Mouse (Mus musculus): ENCODE measurements around the gene Cers1. TPM values are rescaled to one million over a fixed set of nuclear protein-coding genes. Genes with fewer than 3 reads are reported as not detected.

Cers1 gene
- polyA plus RNA-seq, 1 experiment = 0.61 TPM

- no peaks in the 10 kb centered on the region for H3K36me3 ChIP-seq (ENCODE audit: control insufficient read depth, insufficient read depth, low read length)
- peaks cover 21% of the 10 kb centered on the region for H3K4me1 ChIP-seq (ENCODE audit: control insufficient read depth, insufficient read depth, insufficient read length)
- no peak overlapping the region for H3K4me3 ChIP-seq (ENCODE audit: extremely low read depth, insufficient read depth, insufficient read length)
- 84% methylated on average over 6 of the region's 6 CpGs for WGBS
- DNase-seq (ENCODE audit: low read depth in 1 of 2, low spot score in 2 of 2) = no peak
- no peak overlapping the region for H3K27ac ChIP-seq (ENCODE audit: insufficient read depth, low read length)
- TF ChIP-seq POLR2A (IDR thresholded peaks at IDR 0.05; ENCODE audit: low read depth, low read length) (no peak), CTCF (IDR thresholded peaks at IDR 0.05; ENCODE audit: extremely low read depth, insufficient read depth, insufficient read length, insufficient replicate concordance) (no peak)
- peaks cover 24% of the 10 kb centered on the region for H3K27me3 ChIP-seq (ENCODE audit: control insufficient read depth, insufficient read depth, low read length)
Observed at GRCm38 (mm10) chr8:70371951-70372350, 56.4 kb downstream of the Cers1 start.

- Histone ChIP-seq H3K4me3 (ENCODE audit: extremely low read depth, insufficient read depth, insufficient read length) (peak within 1 kb of the TSS; percentile 47; the same call in 1 of the 2 replicates), H3K36me3 (ENCODE audit: control insufficient read depth, insufficient read depth, low read length) (no peaks in the 10 kb centered on the region), H3K4me1 (ENCODE audit: control insufficient read depth, insufficient read depth, insufficient read length) (peaks cover 21% of the 10 kb centered on the region), H3K27me3 (ENCODE audit: control insufficient read depth, insufficient read depth, low read length) (peaks cover 24% of the 10 kb centered on the region), H3K27ac (ENCODE audit: insufficient read depth, low read length) (no peak within 1 kb of the TSS)
- no peak for TF ChIP-seq CTCF (IDR thresholded peaks at IDR 0.05; ENCODE audit: extremely low read depth, insufficient read depth, insufficient read length, insufficient replicate concordance)
- TF ChIP-seq POLR2A (IDR thresholded peaks at IDR 0.05; ENCODE audit: low read depth, low read length) = no peak
- DNase-seq (ENCODE audit: low read depth in 1 of 2, low spot score in 2 of 2) = no peak
- 11% methylated on average over 47 of the region's 47 CpGs for WGBS
Observed at GRCm38 (mm10) chr8:70373397-70374317, 58.1 kb downstream of the Cers1 start, which contains the start of gene Comp. Gene Comp (plus strand): TSS chr8:70373558.

- Histone ChIP-seq H3K27ac (ENCODE audit: insufficient read depth, low read length) (no peak overlapping the region), H3K27me3 (ENCODE audit: control insufficient read depth, insufficient read depth, low read length) (peaks cover 24% of the 10 kb centered on the region), H3K4me1 (ENCODE audit: control insufficient read depth, insufficient read depth, insufficient read length) (peaks cover 21% of the 10 kb centered on the region), H3K4me3 (ENCODE audit: extremely low read depth, insufficient read depth, insufficient read length) (peak overlapping the region; percentile 47; the same call in 1 of the 2 replicates), H3K36me3 (ENCODE audit: control insufficient read depth, insufficient read depth, low read length) (no peaks in the 10 kb centered on the region)
- peak in 1 of 2 experiments; percentile 61 for DNase-seq (ENCODE audit: low read depth in 1 of 2, low spot score in 2 of 2)
- no peak for TF ChIP-seq CTCF (IDR thresholded peaks at IDR 0.05; ENCODE audit: extremely low read depth, insufficient read depth, insufficient read length, insufficient replicate concordance)
- TF ChIP-seq POLR2A (IDR thresholded peaks at IDR 0.05; ENCODE audit: low read depth, low read length) = no peak
- 1% methylated on average over 52 of the region's 53 CpGs for WGBS
Observed at GRCm38 (mm10) chr8:70374318-70374927, 58.8 kb downstream of the Cers1 start.

GRCm38 (mm10) chr8:70375212-70375859 is 59.8 kb downstream of the Cers1 start:
- TF ChIP-seq POLR2A (IDR thresholded peaks at IDR 0.05; ENCODE audit: low read depth, low read length) (no peak), CTCF (IDR thresholded peaks at IDR 0.05; ENCODE audit: extremely low read depth, insufficient read depth, insufficient read length, insufficient replicate concordance) (no peak)
- no peak for DNase-seq (ENCODE audit: low read depth in 1 of 2, low spot score in 2 of 2)
- Histone ChIP-seq H3K27ac (ENCODE audit: insufficient read depth, low read length) (no peak overlapping the region), H3K36me3 (ENCODE audit: control insufficient read depth, insufficient read depth, low read length) (no peaks in the 10 kb centered on the region), H3K4me3 (ENCODE audit: extremely low read depth, insufficient read depth, insufficient read length) (no peak overlapping the region), H3K4me1 (ENCODE audit: control insufficient read depth, insufficient read depth, insufficient read length) (peaks cover 21% of the 10 kb centered on the region), H3K27me3 (ENCODE audit: control insufficient read depth, insufficient read depth, low read length) (peaks cover 24% of the 10 kb centered on the region)
- 5% methylated on average over 35 of the region's 35 CpGs for WGBS

GRCm38 (mm10) chr8:70376275-70376741 is 60.7 kb downstream of the Cers1 start:
- DNase-seq (ENCODE audit: low read depth in 1 of 2, low spot score in 2 of 2) = no peak
- WGBS = 7% methylated on average over 37 of the region's 37 CpGs
- Histone ChIP-seq H3K4me1 (ENCODE audit: control insufficient read depth, insufficient read depth, insufficient read length) (peaks cover 21% of the 10 kb centered on the region), H3K27me3 (ENCODE audit: control insufficient read depth, insufficient read depth, low read length) (peaks cover 24% of the 10 kb centered on the region), H3K4me3 (ENCODE audit: extremely low read depth, insufficient read depth, insufficient read length) (no peak overlapping the region), H3K36me3 (ENCODE audit: control insufficient read depth, insufficient read depth, low read length) (no peaks in the 10 kb centered on the region), H3K27ac (ENCODE audit: insufficient read depth, low read length) (no peak overlapping the region)
- TF ChIP-seq POLR2A (IDR thresholded peaks at IDR 0.05; ENCODE audit: low read depth, low read length) (no peak), CTCF (IDR thresholded peaks at IDR 0.05; ENCODE audit: extremely low read depth, insufficient read depth, insufficient read length, insufficient replicate concordance) (no peak)

DNA sequence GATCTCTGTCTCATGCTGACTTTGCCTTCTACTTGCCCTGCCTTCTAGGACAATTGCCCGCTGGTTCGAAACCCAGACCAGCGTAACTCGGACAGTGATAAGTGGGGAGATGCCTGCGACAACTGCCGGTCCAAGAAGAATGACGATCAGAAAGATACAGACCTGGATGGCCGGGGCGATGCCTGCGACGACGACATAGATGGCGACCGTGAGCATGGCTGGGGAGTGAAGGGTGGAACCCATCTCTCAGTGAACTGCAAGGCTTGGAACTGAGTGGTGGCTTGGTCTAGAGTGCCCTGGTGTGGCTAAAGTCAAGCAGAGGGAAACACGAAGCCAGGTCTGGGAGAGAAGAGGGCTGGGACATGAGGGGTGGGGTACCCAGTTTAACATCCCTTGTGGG is 61.5 kb downstream of the Cers1 start:
- no peak for TF ChIP-seq CTCF (IDR thresholded peaks at IDR 0.05; ENCODE audit: extremely low read depth, insufficient read depth, insufficient read length, insufficient replicate concordance)
- TF ChIP-seq POLR2A (IDR thresholded peaks at IDR 0.05; ENCODE audit: low read depth, low read length) = no peak
- Histone ChIP-seq H3K4me3 (ENCODE audit: extremely low read depth, insufficient read depth, insufficient read length) (no peak overlapping the region), H3K36me3 (ENCODE audit: control insufficient read depth, insufficient read depth, low read length) (no peaks in the 10 kb centered on the region), H3K27me3 (ENCODE audit: control insufficient read depth, insufficient read depth, low read length) (peaks cover 24% of the 10 kb centered on the region), H3K27ac (ENCODE audit: insufficient read depth, low read length) (no peak overlapping the region), H3K4me1 (ENCODE audit: control insufficient read depth, insufficient read depth, insufficient read length) (peaks cover 21% of the 10 kb centered on the region)
- DNase-seq (ENCODE audit: low read depth in 1 of 2, low spot score in 2 of 2) = no peak
- WGBS = 15% methylated on average over 15 of the region's 15 CpGs

All from spleen, adult 2 months (tissue).